8 mouse cellular contexts compared by ENCODE assay signal in genomic region chr14:16957802-16958201, GRCm38 (mm10).
DNase-seq lines count a peak whose midpoint lies in the region; ATAC-seq and TF ChIP-seq lines count a peak whose summit lies in the region.
"Had no signal": no experiment of that assay in that cellular context is flagged by ENCODE, and none has a peak within 500 bp of the region (broad histone marks: within the 10 kb centered on the region; RNA-seq: fewer than 3 reads in every experiment).

No protein-coding gene starts in this region.

- no peak overlapping the region for H3K9ac ChIP-seq in midbrain, postnatal 0 days (replicated peaks; ENCODE audit: low read length, poor library complexity, severe bottlenecking)
- no peak overlapping the region for H3K9ac ChIP-seq in midbrain, embryonic 11.5 days (ENCODE audit: low read length)
- no peak overlapping the region for H3K9ac ChIP-seq in kidney, postnatal 0 days (ENCODE audit: low read depth, low read length)
- no peak overlapping the region for H3K9ac ChIP-seq in stomach, embryonic 16.5 days (ENCODE audit: low read length)
- H3K9ac ChIP-seq: embryonic facial prominence, embryonic 13.5 days had no signal

- 58% methylated on average over 3 of the region's 3 CpGs for WGBS in midbrain, postnatal 0 days
- WGBS in midbrain, embryonic 11.5 days = 72% methylated on average over 3 of the region's 3 CpGs
- WGBS in kidney, postnatal 0 days = 3% methylated on average over 3 of the region's 3 CpGs
- WGBS in stomach, embryonic 16.5 days = 17% methylated on average over 3 of the region's 3 CpGs

- H3K4me2 ChIP-seq in midbrain, postnatal 0 days (ENCODE audit: low read depth, low read length, poor library complexity, severe bottlenecking) = no peak overlapping the region
- no peak overlapping the region for H3K4me2 ChIP-seq in midbrain, embryonic 11.5 days
- no peak overlapping the region for H3K4me2 ChIP-seq in kidney, postnatal 0 days (ENCODE audit: low read length)
- H3K4me2 ChIP-seq in stomach, embryonic 16.5 days (ENCODE audit: low read depth, low read length) = no peak overlapping the region
- H3K4me2 ChIP-seq: embryonic facial prominence, embryonic 13.5 days had no signal

- H3K4me1 ChIP-seq in midbrain, postnatal 0 days (ENCODE audit: insufficient read depth, low read length) = no peaks in the 10 kb centered on the region
- no peaks in the 10 kb centered on the region for H3K4me1 ChIP-seq in midbrain, embryonic 11.5 days (ENCODE audit: control insufficient read depth, insufficient read depth, low read length)
- no peaks in the 10 kb centered on the region for H3K4me1 ChIP-seq in kidney, postnatal 0 days (replicated peaks; ENCODE audit: insufficient read depth, low read length)
- H3K4me1 ChIP-seq in stomach, embryonic 16.5 days (ENCODE audit: control insufficient read depth, insufficient read depth, low read length) = no peaks in the 10 kb centered on the region

- H3K9me3 ChIP-seq in midbrain, postnatal 0 days (ENCODE audit: low read length) = no peaks in the 10 kb centered on the region
- no peaks in the 10 kb centered on the region for H3K9me3 ChIP-seq in midbrain, embryonic 11.5 days (ENCODE audit: control insufficient read depth, low read length)
- no peaks in the 10 kb centered on the region for H3K9me3 ChIP-seq in kidney, postnatal 0 days (replicated peaks; ENCODE audit: low read length)
- no peaks in the 10 kb centered on the region for H3K9me3 ChIP-seq in stomach, embryonic 16.5 days (replicated peaks; ENCODE audit: control insufficient read depth, low read length)
- H3K9me3 ChIP-seq: embryonic facial prominence, embryonic 13.5 days had no signal

- no peak overlapping the region for H3K27ac ChIP-seq in midbrain, postnatal 0 days (ENCODE audit: low read depth, low read length)
- H3K27ac ChIP-seq in midbrain, embryonic 11.5 days (ENCODE audit: low read depth, low read length) = no peak overlapping the region
- no peak overlapping the region for H3K27ac ChIP-seq in kidney, postnatal 0 days
- no peak overlapping the region for H3K27ac ChIP-seq in stomach, embryonic 16.5 days (ENCODE audit: low read length)
- H3K27ac ChIP-seq: embryonic facial prominence, embryonic 13.5 days had no signal

- TF ChIP-seq POLR2A in brain, embryonic 14.5 days (IDR thresholded peaks at IDR 0.05; ENCODE audit: borderline replicate concordance, extremely low read depth, insufficient read depth, insufficient read length, poor library complexity, severe bottlenecking) = no peak

- H3K36me3 ChIP-seq in midbrain, postnatal 0 days (ENCODE audit: insufficient read depth, low read length) = no peaks in the 10 kb centered on the region
- no peaks in the 10 kb centered on the region for H3K36me3 ChIP-seq in midbrain, embryonic 11.5 days (ENCODE audit: control insufficient read depth, insufficient read depth, low read length)
- no peaks in the 10 kb centered on the region for H3K36me3 ChIP-seq in kidney, postnatal 0 days (ENCODE audit: insufficient read depth, low read length)
- H3K36me3 ChIP-seq in stomach, embryonic 16.5 days (ENCODE audit: control insufficient read depth, insufficient read depth, low read length) = no peaks in the 10 kb centered on the region
- H3K36me3 ChIP-seq: embryonic facial prominence, embryonic 13.5 days had no signal

- no peak overlapping the region for H3K4me3 ChIP-seq in midbrain, postnatal 0 days (ENCODE audit: low read depth, low read length)
- no peak overlapping the region for H3K4me3 ChIP-seq in midbrain, embryonic 11.5 days (ENCODE audit: low read depth, low read length)
- no peak overlapping the region for H3K4me3 ChIP-seq in kidney, postnatal 0 days (replicated peaks; ENCODE audit: low read depth, low read length)
- H3K4me3 ChIP-seq in stomach, embryonic 16.5 days (replicated peaks; ENCODE audit: low read length) = no peak overlapping the region
- H3K4me3 ChIP-seq: embryonic facial prominence, embryonic 13.5 days had no signal

- DNase-seq in midbrain, postnatal 0 days (ENCODE audit: low spot score) = peak; percentile 17
- no peak for DNase-seq in midbrain, embryonic 11.5 days (ENCODE audit: low spot score, missing footprints)
- peak; percentile 50 for DNase-seq in brain, embryonic 14.5 days (ENCODE audit: low read depth)
- DNase-seq in kidney, postnatal 0 days (ENCODE audit: low spot score) = peak; percentile 93
- DNase-seq in cerebellum, postnatal 14 days = no peak

- no peak for ATAC-seq in midbrain, postnatal 0 days (ENCODE audit: low FRiP score)
- no peak for ATAC-seq in midbrain, embryonic 11.5 days (ENCODE audit: low FRiP score)
- ATAC-seq in kidney, postnatal 0 days (replicated peaks; ENCODE audit: low FRiP score, low read depth) = peak; percentile 68
- peak; percentile 82; the same call in 1 of the 2 replicates for ATAC-seq in stomach, embryonic 16.5 days (ENCODE audit: insufficient read depth, low FRiP score)
- ATAC-seq in activated CD4-positive, CD25-positive, alpha-beta regulatory T cell, adult 4 months = no peak

- TF ChIP-seq CTCF in midbrain, postnatal 0 days (IDR thresholded peaks at IDR 0.05) = no peak
- TF ChIP-seq CTCF in brain, embryonic 14.5 days (IDR thresholded peaks at IDR 0.05; ENCODE audit: borderline replicate concordance, extremely low read depth, insufficient read depth, insufficient read length) = no peak
- TF ChIP-seq CTCF in kidney, postnatal 0 days (IDR thresholded peaks at IDR 0.05; ENCODE audit: low read depth) = no peak

- H3K27me3 ChIP-seq in midbrain, postnatal 0 days (ENCODE audit: insufficient read depth, low read length) = no peaks in the 10 kb centered on the region
- H3K27me3 ChIP-seq in midbrain, embryonic 11.5 days (ENCODE audit: control insufficient read depth, insufficient read depth, low read length) = no peaks in the 10 kb centered on the region
- H3K27me3 ChIP-seq in kidney, postnatal 0 days (ENCODE audit: insufficient read depth, low read length) = no peaks in the 10 kb centered on the region; the same call in 1 of the 2 replicates
- H3K27me3 ChIP-seq in stomach, embryonic 16.5 days (ENCODE audit: control insufficient read depth, insufficient read depth, low read length) = no peaks in the 10 kb centered on the region
- H3K27me3 ChIP-seq: embryonic facial prominence, embryonic 13.5 days had no signal

Comparison
In these comparisons a context has a peak if more than half of its experiments do, and no peak if none do; other contexts are left out.
1. DNase-seq: peak in midbrain, postnatal 0 days (single experiment), brain, embryonic 14.5 days (single experiment) and kidney, postnatal 0 days (single experiment); none in midbrain, embryonic 11.5 days (single experiment) and cerebellum, postnatal 14 days (0 of 2).
2. ATAC-seq: peak in kidney, postnatal 0 days (single experiment) and stomach, embryonic 16.5 days (single experiment); none in midbrain, postnatal 0 days (single experiment), midbrain, embryonic 11.5 days (single experiment) and activated CD4-positive, CD25-positive, alpha-beta regulatory T cell, adult 4 months (single experiment).